Mouse (Mus musculus) heart, adult 2 months (tissue): ENCODE measurements around the gene Camk1d. TPM values are rescaled to one million over a fixed set of nuclear protein-coding genes. Genes with fewer than 3 reads are reported as not detected.

Source experiments
- DNase-seq, 2 experiments: peaks; one replicate each; pipeline ENCODE4 v3.0.0; 2021
- H3K27ac ChIP-seq: fragments of 200-600 bp; 2 replicates; pipeline ENCODE4 v1.8.1; 2022
- H3K27me3 ChIP-seq: fragments of 200-500 bp; 2 replicates; pipeline ENCODE4 v1.6.1; 2012; ENCODE audit warnings: mild to moderate bottlenecking, low read length, inconsistent platforms, mixed read lengths; ENCODE audit not compliant: control insufficient read depth, insufficient read depth
- H3K36me3 ChIP-seq: fragments of 200-500 bp; 2 replicates; pipeline ENCODE4 v1.6.1; 2012; ENCODE audit warnings: low read length, inconsistent platforms; ENCODE audit not compliant: control insufficient read depth, insufficient read depth
- H3K4me1 ChIP-seq: fragments of 200-500 bp; 2 replicates; pipeline ENCODE4 v1.6.1; 2011; ENCODE audit warnings: low read length; ENCODE audit not compliant: control insufficient read depth, insufficient read depth
- H3K4me3 ChIP-seq: fragments of 200-600 bp; 2 replicates; pipeline ENCODE4 v1.8.1; 2022
- H3K79me2 ChIP-seq: fragments of 200-500 bp; replicated peaks from 2 replicates; pipeline ENCODE4 v1.6.1; 2012; ENCODE audit warnings: mild to moderate bottlenecking, inconsistent platforms, low read length, moderate library complexity, mixed read lengths; ENCODE audit not compliant: control insufficient read depth, insufficient read depth
- H3K9ac ChIP-seq: fragments of 200-500 bp; 2 replicates; pipeline ENCODE4 v1.6.1; 2012; ENCODE audit warnings: low read depth, mild to moderate bottlenecking, control low read depth, inconsistent platforms, low read length, mixed read lengths
- CTCF ChIP-seq: fragments of 200-600 bp; IDR thresholded peaks from 2 replicates; pipeline ENCODE4 v1.8.1; 2022; ENCODE audit warnings: antibody characterized with exemption, mild to moderate bottlenecking, moderate library complexity
- EP300 ChIP-seq: fragments of 200-500 bp; IDR thresholded peaks from 2 replicates; pipeline ENCODE4 v1.6.1; 2011; ENCODE audit warnings: low read depth, low read length, control low read depth; ENCODE audit not compliant: insufficient read depth
- POLR2A ChIP-seq: fragments of 200-500 bp; IDR thresholded peaks from 2 replicates; pipeline ENCODE4 v1.6.1; 2011; ENCODE audit warnings: mild to moderate bottlenecking, low read depth, low read length, control low read depth; ENCODE audit not compliant: insufficient read depth
- WGBS: fragments of 180-500 bp; shearing (Covaris S2); methylation state at CpG from one replicate; pipeline ENCODE4 v1.1.7; 2018; 5-methylcytosine and 5-hydroxymethylcytosine counted together
- intact Hi-C: fragments of 180-260 bp; cut with DNase I; formaldehyde crosslinking; loops from one replicate; pipeline ENCODE4 v1.15.1; 2025
- polyA plus RNA-seq: library from polyadenylated mRNA; depleted of rRNA; stranded (reverse); fragments of >200 nt; gene quantifications from 2 replicates; pipeline ENCODE4 v1.2.3, GENCODE M21; 2012
- total RNA-seq, 2 experiments: library from RNA; stranded (reverse); gene quantifications; 2 replicates each; pipeline ENCODE4 v1.2.3; 2021

Camk1d gene
- total and polyA plus RNA-seq, 3 experiments: 2.5 to 4.9 (median 4.3) TPM

DNA sequence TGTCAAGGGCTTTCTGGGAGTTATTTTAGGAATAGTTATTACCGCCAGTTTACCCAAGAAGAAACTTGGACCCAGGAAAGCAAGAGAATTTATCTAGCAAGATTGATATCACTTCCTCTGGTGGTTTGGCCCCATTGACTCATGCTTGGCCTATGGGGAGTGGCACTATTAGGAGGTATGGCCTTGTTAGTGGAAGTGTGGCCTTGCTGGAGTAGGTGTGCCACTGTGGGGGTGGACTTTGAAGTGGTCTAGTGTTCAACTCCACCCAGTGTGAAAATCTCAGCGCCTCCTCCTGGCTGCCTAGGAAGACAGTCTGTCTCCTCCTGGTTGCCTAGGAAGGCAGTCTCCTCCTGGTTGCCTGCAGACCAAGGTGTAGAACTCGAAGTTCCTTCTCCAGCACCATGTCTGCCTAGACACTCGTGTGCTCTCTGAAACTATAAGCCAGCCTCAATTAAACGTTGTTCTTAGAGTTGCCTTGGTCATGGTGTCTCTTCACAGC is 33.3 kb upstream of the Camk1d start:
- Histone ChIP-seq H3K79me2 (no peaks in the 10 kb centered on the region), H3K36me3 (no peaks in the 10 kb centered on the region), H3K27ac (no peak overlapping the region), H3K27me3 (no peaks in the 10 kb centered on the region), H3K4me3 (no peak overlapping the region), H3K9ac (no peak overlapping the region), H3K4me1 (no peaks in the 10 kb centered on the region)
- no peak for TF ChIP-seq EP300
- no peak for TF ChIP-seq POLR2A
- TF ChIP-seq CTCF: no peak
- DNase-seq: no peak
- intact Hi-C loops: no loop called here
- WGBS: 76% methylated on average over 5 of the region's 5 CpGs

DNA sequence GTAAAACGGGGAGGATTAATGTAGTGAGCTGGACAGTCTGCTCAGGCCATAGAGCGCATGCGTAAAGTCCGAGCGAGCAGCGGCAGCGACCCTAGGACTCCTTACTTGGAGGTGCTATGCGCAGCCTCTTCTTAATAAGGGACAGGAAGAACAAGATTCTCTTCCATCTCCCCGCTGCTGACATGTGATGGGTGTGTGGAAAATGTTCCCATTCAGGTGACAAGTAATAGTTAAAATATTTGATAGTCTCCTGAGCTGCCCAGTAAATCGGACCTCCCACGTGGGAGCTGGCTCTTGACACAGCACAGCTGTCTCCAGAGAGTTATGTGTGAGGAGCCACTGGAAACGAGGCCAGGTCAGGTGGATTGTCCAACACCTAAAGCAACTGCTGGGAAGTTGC is 32.2 kb upstream of the Camk1d start:
- Histone ChIP-seq H3K36me3 (no peaks in the 10 kb centered on the region), H3K27me3 (no peaks in the 10 kb centered on the region), H3K4me1 (no peaks in the 10 kb centered on the region), H3K4me3 (no peak overlapping the region), H3K79me2 (no peaks in the 10 kb centered on the region), H3K27ac (no peak overlapping the region), H3K9ac (no peak overlapping the region)
- intact Hi-C loops: no loop called here
- TF ChIP-seq CTCF (no peak), EP300 (no peak), POLR2A (no peak)
- DNase-seq: no peak
- 71% methylated on average over 12 of the region's 12 CpGs for WGBS

DNA sequence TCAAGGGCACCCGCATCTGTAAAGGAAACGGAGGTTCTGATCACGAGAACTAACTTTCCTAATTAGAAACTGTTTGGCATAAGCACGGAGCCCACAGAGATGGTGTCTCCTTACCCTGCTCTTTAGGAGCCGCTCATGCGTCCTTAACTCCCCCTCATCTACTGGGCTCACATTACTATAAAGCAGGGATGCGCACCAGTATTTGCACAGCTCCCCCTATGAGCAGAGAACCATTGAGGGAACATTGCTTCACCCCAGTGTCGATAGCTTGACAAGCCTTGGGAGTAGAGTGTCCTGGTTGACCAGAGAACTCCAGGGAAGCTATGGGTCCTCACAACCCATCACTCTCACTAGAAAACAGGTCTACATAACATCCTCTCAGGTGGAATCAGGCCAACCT is 29.6 kb upstream of the Camk1d start:
- intact Hi-C loops: no loop called here
- no peak overlapping the region for H3K9ac ChIP-seq
- H3K27ac ChIP-seq: no peak overlapping the region
- H3K79me2 ChIP-seq: no peaks in the 10 kb centered on the region
- H3K4me3 ChIP-seq: no peak overlapping the region
- 87% methylated on average over 8 of the region's 8 CpGs for WGBS
- no peaks in the 10 kb centered on the region for H3K4me1 ChIP-seq
- TF ChIP-seq POLR2A (no peak), EP300 (no peak)
- no peaks in the 10 kb centered on the region for H3K36me3 ChIP-seq
- H3K27me3 ChIP-seq: no peaks in the 10 kb centered on the region
- no peak for DNase-seq

DNA sequence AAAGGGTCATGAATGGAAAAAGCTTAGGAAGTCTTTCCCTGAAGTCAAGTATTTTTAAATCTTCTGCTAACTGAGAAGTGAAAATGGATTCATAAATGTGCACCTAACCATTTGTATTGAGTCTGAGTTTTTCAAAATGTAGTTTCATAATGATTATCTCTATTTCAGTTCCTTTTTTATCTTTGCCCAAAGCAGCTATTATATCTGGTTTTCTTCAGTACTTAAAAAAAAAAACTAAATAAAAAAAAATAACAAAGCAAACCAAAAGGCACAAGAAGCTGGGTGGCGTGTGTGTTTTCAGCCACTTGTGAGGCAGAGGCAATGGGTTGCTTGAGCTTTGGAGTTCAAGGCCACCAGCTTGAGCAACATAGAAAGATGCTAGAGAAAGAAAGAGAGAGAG is 26.6 kb upstream of the Camk1d start:
- no peak overlapping the region for H3K4me3 ChIP-seq
- H3K79me2 ChIP-seq: no peaks in the 10 kb centered on the region
- 83% methylated on average over 1 of the region's 1 CpGs for WGBS
- H3K4me1 ChIP-seq: no peaks in the 10 kb centered on the region
- H3K9ac ChIP-seq: no peak overlapping the region
- intact Hi-C loops: no loop called here
- DNase-seq: no peak
- no peak overlapping the region for H3K27ac ChIP-seq
- H3K27me3 ChIP-seq: no peaks in the 10 kb centered on the region
- H3K36me3 ChIP-seq: no peaks in the 10 kb centered on the region
- no peak for TF ChIP-seq CTCF
- no peak for TF ChIP-seq EP300
- no peak for TF ChIP-seq POLR2A

DNA sequence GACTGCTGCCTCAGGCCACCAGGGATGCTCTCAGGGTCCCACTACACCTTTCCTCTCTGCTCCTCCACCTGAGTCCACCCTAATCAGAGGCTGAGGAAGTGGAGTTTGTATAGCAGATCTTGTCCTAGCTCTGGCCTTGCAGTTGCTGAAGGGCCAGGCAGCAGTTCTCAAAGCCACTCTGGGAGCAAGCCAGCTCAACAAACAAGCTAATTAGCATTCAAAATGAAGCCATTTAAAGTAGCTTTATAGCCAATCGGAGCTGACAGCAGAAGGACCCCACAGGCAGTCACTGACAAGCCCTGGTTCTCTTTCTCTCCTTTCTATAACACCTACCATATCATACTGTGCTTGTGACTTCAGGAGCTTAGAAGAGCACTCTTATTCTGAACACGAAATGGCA is 21.6 kb upstream of the Camk1d start:
- intact Hi-C loops: no loop called here
- WGBS: 38% methylated on average over 2 of the region's 2 CpGs
- no peaks in the 10 kb centered on the region for H3K79me2 ChIP-seq
- no peak overlapping the region for H3K27ac ChIP-seq
- H3K9ac ChIP-seq: no peak overlapping the region
- TF ChIP-seq EP300 (no peak), POLR2A (no peak), CTCF (no peak)
- H3K4me3 ChIP-seq: no peak overlapping the region
- H3K27me3 ChIP-seq: no peaks in the 10 kb centered on the region
- no peaks in the 10 kb centered on the region for H3K36me3 ChIP-seq
- no peak for DNase-seq
- no peaks in the 10 kb centered on the region; the same call in 1 of the 2 replicates for H3K4me1 ChIP-seq

DNA sequence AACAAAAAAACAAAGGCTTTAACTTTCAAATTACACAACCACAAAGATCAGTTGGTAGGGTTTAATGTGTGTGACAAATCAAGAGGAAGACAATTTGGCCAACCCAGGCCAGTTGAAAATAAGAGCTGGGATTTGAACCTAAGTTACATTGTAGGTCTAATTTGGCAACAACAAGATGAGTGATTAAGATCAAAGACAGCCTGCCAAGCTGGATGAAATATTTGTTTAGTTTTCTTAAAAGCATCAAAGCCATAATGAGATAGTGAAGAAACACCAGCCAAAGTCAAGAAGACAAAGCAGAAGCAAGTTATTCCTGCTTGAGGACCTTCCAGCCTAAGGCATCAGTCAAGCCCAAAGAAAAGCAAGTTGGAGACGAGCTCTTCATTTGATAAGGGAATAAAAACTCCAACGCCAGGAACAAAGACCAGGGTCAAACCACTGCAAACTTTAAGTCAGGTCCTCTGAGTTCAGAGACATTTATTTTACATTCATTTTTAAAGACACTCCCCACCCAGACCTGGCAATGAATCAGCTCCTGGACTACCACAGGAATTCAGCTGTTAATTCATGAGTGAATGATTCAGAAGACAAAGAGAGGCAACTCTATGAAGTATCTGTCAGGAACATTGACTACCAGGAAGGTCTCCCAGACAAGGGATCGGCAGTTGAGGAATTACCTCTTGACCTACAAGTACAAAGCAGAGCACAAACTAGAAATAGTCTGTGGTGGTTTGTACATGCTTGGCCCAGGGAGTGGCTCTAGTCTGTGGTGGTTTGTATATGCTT is 19.2 kb upstream of the Camk1d start:
- no peaks in the 10 kb centered on the region for H3K27me3 ChIP-seq
- WGBS: 64% methylated on average over 3 of the region's 3 CpGs
- no peaks in the 10 kb centered on the region for H3K79me2 ChIP-seq
- intact Hi-C loops: no loop called here
- no peak overlapping the region for H3K4me3 ChIP-seq
- peaks cover 2% of the 10 kb centered on the region; the same call in 1 of the 2 replicates for H3K4me1 ChIP-seq
- H3K27ac ChIP-seq: no peak overlapping the region
- no peaks in the 10 kb centered on the region for H3K36me3 ChIP-seq
- H3K9ac ChIP-seq: no peak overlapping the region
- TF ChIP-seq EP300: no peak
- TF ChIP-seq POLR2A: no peak
- TF ChIP-seq CTCF: no peak
- DNase-seq: no peak
